22 mouse cellular contexts compared by ENCODE assay signal in the genomic region with DNA sequence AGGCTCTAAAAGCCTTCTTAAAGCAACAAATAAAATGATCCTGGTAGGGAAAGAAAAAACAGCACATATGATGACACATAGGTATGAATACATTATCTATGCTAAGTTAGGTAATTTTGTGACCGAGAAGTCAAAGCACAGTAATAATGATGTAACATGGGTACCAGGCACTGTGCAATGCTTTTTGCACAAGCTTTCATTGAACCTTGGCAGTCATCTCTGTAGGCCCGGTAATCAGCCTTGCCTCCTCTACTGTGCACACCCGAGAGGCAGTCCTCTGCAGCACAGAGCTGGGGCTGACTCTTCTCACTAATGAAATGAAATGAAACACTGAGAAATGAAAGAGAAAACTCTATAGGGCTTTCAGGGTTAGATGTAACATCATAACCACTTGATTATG.
DNase-seq lines count a peak whose midpoint lies in the region; ATAC-seq and TF ChIP-seq lines count a peak whose summit lies in the region.
"Had no signal": no experiment of that assay in that cellular context is flagged by ENCODE, and none has a peak within 500 bp of the region (broad histone marks: within the 10 kb centered on the region; RNA-seq: fewer than 3 reads in every experiment).

No protein-coding gene starts in this region.

- no peak overlapping the region for H3K4me2 ChIP-seq in liver, embryonic 12.5 days
- H3K4me2 ChIP-seq: embryonic facial prominence, embryonic 12.5 days; forebrain, embryonic 13.5 days; forebrain, embryonic 15.5 days had no signal

- TF ChIP-seq CTCF in liver, adult 2 months (IDR thresholded peaks at IDR 0.05; ENCODE audit: low read depth, low read length): no peak

- peaks cover 6% of the 10 kb centered on the region; the same call in 1 of the 2 replicates for H3K4me1 ChIP-seq in liver, adult 2 months (ENCODE audit: control insufficient read depth, insufficient read depth, low read length)
- no peaks in the 10 kb centered on the region for H3K4me1 ChIP-seq in liver, embryonic 12.5 days
- H3K4me1 ChIP-seq: embryonic facial prominence, embryonic 10.5 days; forebrain, embryonic 13.5 days; forebrain, embryonic 15.5 days had no signal

- TF ChIP-seq POLR2A in liver, adult 2 months (IDR thresholded peaks at IDR 0.05; ENCODE audit: extremely low read depth, insufficient read depth, low read length): no peak

- WGBS in liver, adult 2 months: 29% methylated on average over 3 of the region's 3 CpGs
- WGBS in liver, embryonic 12.5 days (ENCODE audit: insufficient replicate concordance): 68% methylated on average over 3 of the region's 3 CpGs

- H3K79me2 ChIP-seq in liver, adult 2 months (ENCODE audit: control insufficient read depth, insufficient read depth, low read length): no peaks in the 10 kb centered on the region; the same call in 1 of the 2 replicates

- no peak overlapping the region for H3K4me3 ChIP-seq in liver, adult 2 months (ENCODE audit: insufficient read depth, low read depth, low read length)
- H3K4me3 ChIP-seq in liver, embryonic 12.5 days: no peak overlapping the region
- H3K4me3 ChIP-seq: embryonic facial prominence, embryonic 10.5 days; embryonic facial prominence, embryonic 12.5 days; forebrain, embryonic 13.5 days; forebrain, embryonic 15.5 days had no signal

- peak; percentile 41 for DNase-seq in adrenal gland, adult 2 months
- no peak for DNase-seq in adrenal gland, adult 18-20 months (ENCODE audit: low spot score in 2 of 2)
- peak; percentile 38 for DNase-seq in adrenal gland, postnatal 14 days
- no peak for DNase-seq in adrenal gland, postnatal 25 days
- DNase-seq in liver, adult 2 months (ENCODE audit: extremely low read depth, low read depth, low spot score): peak; percentile 70
- DNase-seq: B cell, adult 2 months; cerebellum, adult 11-12 months; cerebellum, adult 2 months; cerebellum, adult 9-10 months; cerebellum, postnatal 10 days; cerebellum, postnatal 25 days; forebrain, postnatal 0 days had no signal

- ATAC-seq in liver, embryonic 12.5 days: no peak
- ATAC-seq: activated CD4-positive, CD25-positive, alpha-beta regulatory T cell, adult 4 months; CD4-positive, CD25-positive, alpha-beta regulatory T cell, adult 4 months; forebrain, embryonic 13.5 days; forebrain, embryonic 15.5 days; forebrain, postnatal 0 days; Patski had no signal

- no peaks in the 10 kb centered on the region for H3K36me3 ChIP-seq in liver, adult 2 months (ENCODE audit: control insufficient read depth, insufficient read depth, low read length)
- H3K36me3 ChIP-seq in liver, embryonic 12.5 days: no peaks in the 10 kb centered on the region
- H3K36me3 ChIP-seq: embryonic facial prominence, embryonic 12.5 days; forebrain, embryonic 15.5 days; G1E had no signal

- no peaks in the 10 kb centered on the region for H3K9me3 ChIP-seq in liver, embryonic 12.5 days (replicated peaks)
- H3K9me3 ChIP-seq: embryonic facial prominence, embryonic 10.5 days; embryonic facial prominence, embryonic 12.5 days; forebrain, embryonic 13.5 days; forebrain, embryonic 15.5 days; G1E had no signal

- H3K9ac ChIP-seq in liver, adult 2 months (ENCODE audit: low read depth, low read length): no peak overlapping the region
- H3K9ac ChIP-seq in liver, embryonic 12.5 days: no peak overlapping the region
- H3K9ac ChIP-seq: embryonic facial prominence, embryonic 12.5 days; forebrain, embryonic 13.5 days; forebrain, embryonic 15.5 days; forebrain, postnatal 0 days had no signal

- H3K27me3 ChIP-seq in liver, adult 2 months (ENCODE audit: control insufficient read depth, insufficient read depth, low read length): no peaks in the 10 kb centered on the region
- H3K27me3 ChIP-seq in liver, embryonic 12.5 days (replicated peaks): no peaks in the 10 kb centered on the region
- H3K27me3 ChIP-seq: CH12.LX; embryonic facial prominence, embryonic 12.5 days; forebrain, embryonic 13.5 days; forebrain, embryonic 15.5 days; Patski had no signal

- no peak overlapping the region for H3K27ac ChIP-seq in liver, adult 2 months (replicated peaks; ENCODE audit: insufficient read depth, low read depth, low read length)
- no peak overlapping the region for H3K27ac ChIP-seq in liver, embryonic 12.5 days
- H3K27ac ChIP-seq: embryonic facial prominence, embryonic 10.5 days; embryonic facial prominence, embryonic 12.5 days; forebrain, embryonic 13.5 days; forebrain, embryonic 15.5 days had no signal

Comparison
In these comparisons a context has a peak if more than half of its experiments do, and no peak if none do; other contexts are left out.
1. DNase-seq: peak in adrenal gland, adult 2 months (single experiment), adrenal gland, postnatal 14 days (single experiment) and liver, adult 2 months (single experiment); none in adrenal gland, adult 18-20 months (0 of 2) and adrenal gland, postnatal 25 days (single experiment).